Mouse (Mus musculus) C2C12 (cell line): Measurements from ENCODE around the gene Sfta2. TPM values are rescaled to one million over a fixed set of nuclear protein-coding genes. Genes with fewer than 3 reads are reported as not detected.

Experiments
- H3K27me3 ChIP-seq: one replicate; pipeline ENCODE4 v1.6.1; 2011; ENCODE audit not compliant: control insufficient read depth, insufficient read depth, insufficient read length
- H3K36me3 ChIP-seq: one replicate; pipeline ENCODE4 v1.6.1; 2011; ENCODE audit not compliant: control insufficient read depth, insufficient read depth
- H3K4me3 ChIP-seq: one replicate; pipeline ENCODE4 v1.5.1; 2011; ENCODE audit warnings: mild to moderate bottlenecking, control low read depth; ENCODE audit not compliant: poor library complexity, insufficient read depth, severe bottlenecking
- H3K79me2 ChIP-seq: one replicate; pipeline ENCODE4 v1.6.1; 2011; ENCODE audit not compliant: control insufficient read depth, insufficient read depth
- H3K79me3 ChIP-seq: one replicate; pipeline ENCODE4 v1.6.1; 2011; ENCODE audit warnings: low read depth, control low read depth
- H3ac ChIP-seq: one replicate; pipeline ENCODE3; 2011; ENCODE audit warnings: low read depth; ENCODE audit not compliant: control insufficient read depth, insufficient read length
- CEBPB ChIP-seq: IDR thresholded peaks from one replicate; pipeline ENCODE4 v1.6.1; 2011; ENCODE audit warnings: low read depth, mild to moderate bottlenecking, control low read depth, moderate library complexity
- CTCF ChIP-seq: IDR thresholded peaks from one replicate; pipeline ENCODE4 v1.5.1; 2011; ENCODE audit not compliant: control insufficient read depth, insufficient read depth, insufficient read length
- FOSL1 ChIP-seq: IDR thresholded peaks from one replicate; pipeline ENCODE4 v1.8.0; 2011; ENCODE audit warnings: mild to moderate bottlenecking, low read length; ENCODE audit not compliant: poor library complexity, insufficient read depth, severe bottlenecking
- MAX ChIP-seq: IDR thresholded peaks from one replicate; pipeline ENCODE4 v1.6.1; 2011; ENCODE audit warnings: mild to moderate bottlenecking, control low read depth
- MYOD1 ChIP-seq: IDR thresholded peaks from one replicate; pipeline ENCODE4 v1.6.1; 2011; ENCODE audit warnings: low read depth; ENCODE audit not compliant: control insufficient read depth, insufficient read length
- MYOG ChIP-seq: IDR thresholded peaks from one replicate; pipeline ENCODE4 v1.6.1; 2011; ENCODE audit not compliant: control insufficient read depth, insufficient read length; ENCODE audit errors: extremely low read depth
- USF1 ChIP-seq: IDR thresholded peaks from one replicate; pipeline ENCODE4 v1.6.1; 2011; ENCODE audit warnings: low read depth, mild to moderate bottlenecking, control low read depth, moderate library complexity
- polyA plus RNA-seq: library from polyadenylated mRNA; unstranded; fragments of >200 nt; fragmentation: generic; extraction: Trizol; gene quantifications from one replicate; pipeline ENCODE4 v1.2.1, GENCODE M21; 2012; ENCODE audit warnings: missing spikeins

Gene Sfta2
- polyA plus RNA-seq, 1 experiment: not detected

GRCm38 (mm10) chr17:35653086-35653485, 51.7 kb downstream of the Sfta2 start:
- Histone ChIP-seq H3K79me3 (no peaks in the 10 kb centered on the region), H3K27me3 (peaks cover 3% of the 10 kb centered on the region), H3K4me3 (no peak overlapping the region), H3K79me2 (no peaks in the 10 kb centered on the region), H3K36me3 (no peaks in the 10 kb centered on the region), H3ac (no peak overlapping the region)
- TF ChIP-seq MYOG: no peak
- no peak for TF ChIP-seq CEBPB
- TF ChIP-seq CTCF: no peak
- TF ChIP-seq MYOD1: no peak
- TF ChIP-seq USF1: no peak
- TF ChIP-seq FOSL1: no peak
- TF ChIP-seq MAX: no peak

DNA sequence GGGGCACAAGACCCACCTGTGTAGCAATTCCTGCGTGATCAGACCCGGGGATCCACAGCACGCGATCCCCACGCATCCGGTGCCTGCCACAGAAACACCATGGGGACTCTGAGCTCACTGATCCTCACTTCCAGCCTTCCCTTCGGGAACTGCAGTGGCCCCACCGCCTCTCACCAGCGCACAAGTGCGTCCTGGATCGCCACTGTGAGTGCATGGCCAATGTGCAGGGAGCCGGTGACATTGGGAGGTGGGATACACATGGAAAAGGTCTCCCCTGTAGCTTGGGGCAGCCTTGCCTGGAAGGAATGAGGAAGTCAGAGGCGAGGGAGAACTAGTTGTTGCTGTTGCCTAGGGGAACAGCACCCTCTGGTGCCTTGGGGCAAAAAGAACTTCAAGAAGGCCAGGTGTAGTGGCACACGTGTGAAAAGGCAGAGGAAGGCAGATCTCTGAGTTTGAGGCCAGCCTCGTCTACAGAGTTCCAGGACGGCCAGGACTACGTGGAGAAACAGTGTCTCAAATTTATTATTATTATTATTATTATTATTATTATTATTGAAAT, 64.7 kb downstream of the Sfta2 start:
- Histone ChIP-seq H3K4me3 (peak overlapping the region; percentile 82), H3K36me3 (peaks cover 6% of the 10 kb centered on the region), H3K79me2 (peaks cover 16% of the 10 kb centered on the region), H3ac (no peak overlapping the region), H3K27me3 (no peaks in the 10 kb centered on the region), H3K79me3 (no peaks in the 10 kb centered on the region)
- peak; percentile 34 for TF ChIP-seq CTCF
- TF ChIP-seq MYOD1: no peak
- TF ChIP-seq FOSL1: no peak
- no peak for TF ChIP-seq CEBPB

GRCm38 (mm10) chr17:35666851-35667256, 65.5 kb downstream of the Sfta2 start:
- no peaks in the 10 kb centered on the region for H3K27me3 ChIP-seq
- TF ChIP-seq CTCF (no peak), MYOD1 (no peak), MYOG (no peak), MAX (no peak), CEBPB (no peak), FOSL1 (no peak), USF1 (no peak)
- peak overlapping the region; percentile 82 for H3K4me3 ChIP-seq
- H3ac ChIP-seq: peak overlapping the region; percentile 97
- no peaks in the 10 kb centered on the region for H3K79me3 ChIP-seq
- H3K36me3 ChIP-seq: peaks cover 6% of the 10 kb centered on the region
- H3K79me2 ChIP-seq: peaks cover 16% of the 10 kb centered on the region

DNA sequence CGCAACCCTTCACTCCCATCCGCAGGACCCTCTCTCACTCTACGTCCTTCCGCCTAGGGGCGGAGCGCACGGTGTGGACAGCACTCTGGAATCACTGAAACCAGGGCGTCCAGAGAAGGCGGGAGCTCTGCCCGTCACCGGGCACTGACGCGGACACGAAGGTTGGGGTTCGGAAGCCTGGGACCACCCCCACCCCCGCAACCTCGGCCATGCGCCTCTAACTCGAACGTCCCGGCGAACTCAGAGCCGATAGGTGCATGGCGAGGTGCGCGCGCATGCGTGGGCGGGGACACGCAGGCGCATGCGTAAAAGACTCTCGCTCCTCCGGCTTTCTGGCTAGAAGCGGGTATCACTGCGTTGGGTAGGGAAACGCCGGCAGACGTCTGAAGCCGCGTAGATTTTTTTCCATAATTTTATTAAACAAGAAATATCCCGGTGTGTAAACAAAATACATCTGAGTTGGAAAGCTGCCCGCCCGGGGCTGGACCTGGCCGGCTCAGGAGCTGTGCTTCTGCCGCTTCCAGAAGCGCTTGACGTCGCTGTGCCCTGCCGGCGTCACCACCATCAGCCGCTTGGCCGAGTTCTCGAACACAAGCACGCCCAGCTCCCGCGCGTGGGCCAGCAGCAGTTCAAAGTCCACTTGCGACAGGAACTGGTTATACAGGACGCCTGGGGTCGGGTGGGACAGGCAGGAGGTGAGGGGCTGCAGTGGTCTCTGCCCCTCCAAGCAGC, 66.2 kb downstream of the Sfta2 start, which contains the start of gene Vars2:
Gene Vars2 (minus strand): TSS at position 259 of the 732 bp plus-strand sequence.
- TF ChIP-seq MYOG (no peak), MYOD1 (no peak), MAX (peak; percentile 52), CTCF (no peak)
- Histone ChIP-seq H3K79me3 (no peaks in the 10 kb centered on the region), H3K79me2 (peaks cover 16% of the 10 kb centered on the region), H3K36me3 (peaks cover 6% of the 10 kb centered on the region), H3ac (peak within 1 kb of the TSS; percentile 98), H3K27me3 (no peaks in the 10 kb centered on the region), H3K4me3 (peak within 1 kb of the TSS; percentile 82)

GRCm38 (mm10) chr17:35669731-35670130, 68.4 kb downstream of the Sfta2 start:
- Histone ChIP-seq H3K79me2 (peaks cover 24% of the 10 kb centered on the region), H3K36me3 (peaks cover 6% of the 10 kb centered on the region), H3K27me3 (no peaks in the 10 kb centered on the region), H3ac (no peak overlapping the region), H3K4me3 (no peak overlapping the region), H3K79me3 (no peaks in the 10 kb centered on the region)
- no peak for TF ChIP-seq CTCF

- Histone ChIP-seq H3K4me3 (no peak overlapping the region), H3ac (no peak overlapping the region), H3K79me2 (peaks cover 13% of the 10 kb centered on the region), H3K36me3 (peaks cover 6% of the 10 kb centered on the region), H3K27me3 (no peaks in the 10 kb centered on the region), H3K79me3 (no peaks in the 10 kb centered on the region)
- no peak for TF ChIP-seq MYOD1
- no peak for TF ChIP-seq CTCF
- TF ChIP-seq MYOG: no peak
- no peak for TF ChIP-seq MAX
- TF ChIP-seq FOSL1: no peak
- TF ChIP-seq CEBPB: no peak
- no peak for TF ChIP-seq USF1
Observed at GRCm38 (mm10) chr17:35671846-35672245, 70.5 kb downstream of the Sfta2 start.
